Mouse (Mus musculus): ENCODE data around the gene Sult2b1.

Sult2b1 gene

GRCm38 (mm10) chr7:45784524-45785372 lies at the start of gene Sult2b1:
Gene Sult2b1 (minus strand): TSS chr7:45784669.
- in situ Hi-C loops (cut with MboI, MseI) = no loop called here

GRCm38 (mm10) chr7:45833924-45834323 lies 49.5 kb upstream of the Sult2b1 start:
- in situ Hi-C loops (cut with MboI, MseI) = no loop called here

- in situ Hi-C loops (cut with MboI, MseI) = no loop called here
These were observed 48.8 kb upstream of the Sult2b1 start for GRCm38 (mm10) chr7:45833148-45833790.

- in situ Hi-C loops (cut with MboI, MseI) = no loop called here
These were observed 48.0 kb upstream of the Sult2b1 start for GRCm38 (mm10) chr7:45832428-45832827.

GRCm38 (mm10) chr7:45831128-45831525 lies 46.7 kb upstream of the Sult2b1 start:
- in situ Hi-C loops (cut with MboI, MseI) = no loop called here

- in situ Hi-C loops (cut with MboI, MseI) = no loop called here
These were observed 46.1 kb upstream of the Sult2b1 start, which contains the start of gene Grwd1 for GRCm38 (mm10) chr7:45830427-45831127. Gene Grwd1 (minus strand): TSS chr7:45830944.

GRCm38 (mm10) chr7:45826631-45827030 lies 42.2 kb upstream of the Sult2b1 start:
- in situ Hi-C loops (cut with MboI, MseI) = no loop called here

- in situ Hi-C loops (cut with MboI, MseI) = no loop called here
These were observed 40.1 kb upstream of the Sult2b1 start, which contains the start of gene Kcnj14 for GRCm38 (mm10) chr7:45824598-45824997. Gene Kcnj14 (minus strand): TSS chr7:45824782.

- in situ Hi-C loops (cut with MboI, MseI) = no loop called here
These were observed 36.4 kb upstream of the Sult2b1 start for GRCm38 (mm10) chr7:45820913-45821312.

- in situ Hi-C loops (cut with MboI, MseI) = no loop called here
These were observed 35.4 kb upstream of the Sult2b1 start for GRCm38 (mm10) chr7:45819843-45820242.

GRCm38 (mm10) chr7:45815984-45816351 lies 31.5 kb upstream of the Sult2b1 start:
- in situ Hi-C loops (cut with MboI, MseI) = no loop called here

- in situ Hi-C loops (cut with MboI, MseI) = no loop called here
These were observed 31.0 kb upstream of the Sult2b1 start for GRCm38 (mm10) chr7:45815323-45815983.

- in situ Hi-C loops (cut with MboI, MseI) = no loop called here
These were observed 30.4 kb upstream of the Sult2b1 start for GRCm38 (mm10) chr7:45814841-45815240.

GRCm38 (mm10) chr7:45813787-45814779 lies 29.6 kb upstream of the Sult2b1 start, which contains the start of gene Cyth2:
Gene Cyth2 (minus strand): TSS chr7:45814581.
- in situ Hi-C loops (cut with MboI, MseI) = no loop called here

- in situ Hi-C loops (cut with MboI, MseI) = no loop called here
These were observed 28.5 kb upstream of the Sult2b1 start for GRCm38 (mm10) chr7:45812921-45813320.

- in situ Hi-C loops (cut with MboI, MseI) = loop anchor here in 1 of 2 experiments (5.0 kb wide), 1 partner anchor 77 kb away; no protein-coding TSS in a partner anchor
These were observed 25.0 kb upstream of the Sult2b1 start for GRCm38 (mm10) chr7:45809276-45810075.

- in situ Hi-C loops (cut with MboI, MseI) = loop anchor here in 1 of 2 experiments (5.0 kb wide), 1 partner anchor 76 kb away; no protein-coding TSS in a partner anchor
These were observed 24.0 kb upstream of the Sult2b1 start for GRCm38 (mm10) chr7:45808471-45808870.

- in situ Hi-C loops (cut with MboI, MseI) = loop anchor here in 1 of 2 experiments (5.0 kb wide), 1 partner anchor 74 kb away; no protein-coding TSS in a partner anchor
These were observed 21.5 kb upstream of the Sult2b1 start for GRCm38 (mm10) chr7:45805941-45806340.

- in situ Hi-C loops (cut with MboI, MseI) = loop anchor here in 1 of 2 experiments (5.0 kb wide), 1 partner anchor 70 kb away; no protein-coding TSS in a partner anchor
These were observed 18.1 kb upstream of the Sult2b1 start for GRCm38 (mm10) chr7:45802551-45802950.

Data from T-helper 17 cell (primary cell).